Mouse (Mus musculus): Measurements from ENCODE around the gene Cd44.

DNA sequence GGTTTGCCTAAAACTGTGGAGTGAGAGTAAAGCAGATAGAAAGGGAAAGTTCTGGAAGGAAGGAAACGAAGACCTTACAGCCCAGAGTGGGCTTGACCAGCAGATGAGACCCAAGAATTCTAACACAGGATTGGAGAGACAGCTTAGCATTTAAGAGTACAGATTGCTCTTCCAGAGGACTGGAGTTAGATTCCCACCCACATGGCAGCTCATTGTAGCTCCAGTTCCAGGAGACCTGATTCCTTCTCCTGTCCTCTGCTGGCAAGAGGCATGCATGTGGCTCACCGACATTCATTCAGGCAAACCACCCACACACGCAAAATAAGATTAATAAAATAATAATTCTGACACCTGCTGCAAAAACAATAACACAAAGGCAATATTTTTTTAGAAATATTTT is 20.6 kb upstream of the Cd44 start:
- TF ChIP-seq CTCF (IDR thresholded peaks at IDR 0.05; ENCODE audit: control insufficient read depth, insufficient read depth, insufficient replicate concordance, low read depth, low read length) = no peak
- no peak for TF ChIP-seq POLR2A (IDR thresholded peaks at IDR 0.05; ENCODE audit: control insufficient read depth, low read depth, low read length)
